Mouse (Mus musculus): ENCODE results near the gene Muc4.

- TF ChIP-seq CTCF (IDR thresholded peaks at IDR 0.05; ENCODE audit: borderline replicate concordance, insufficient read depth, low read length) (no peak), POLR2A (IDR thresholded peaks at IDR 0.05; ENCODE audit: low read depth, low read length) (no peak)
These were observed 71.9 kb downstream of the Muc4 start for GRCm38 (mm10) chr16:32807408-32808185.
